Mouse (Mus musculus) heart, embryonic 15.5 days (tissue): Measurements from ENCODE around the gene Olfr1263. TPM values are rescaled to one million over a fixed set of nuclear protein-coding genes. Genes with fewer than 3 reads are reported as not detected.

Experiments
- ATAC-seq: fragments of 200-750 bp; cut with Nextera tagmentation; replicated peaks from 2 replicates; pipeline ENCODE4 v1.8.0; 2017; ENCODE audit warnings: low read depth, moderate TSS enrichment; ENCODE audit not compliant: insufficient number of reproducible peaks, insufficient read depth, low FRiP score
- H3K27ac ChIP-seq: fragments of 300-500 bp; sonication (generic); 2 replicates; pipeline ENCODE4 v1.5.1; 2015; ENCODE audit warnings: mild to moderate bottlenecking, inconsistent platforms
- H3K27me3 ChIP-seq: fragments of 300-500 bp; sonication (generic); 2 replicates; pipeline ENCODE4 v1.6.1; 2015; ENCODE audit warnings: inconsistent platforms
- H3K36me3 ChIP-seq: fragments of 300-500 bp; sonication (generic); 2 replicates; pipeline ENCODE4 v1.6.1; 2015; ENCODE audit warnings: mild to moderate bottlenecking, inconsistent platforms
- H3K4me1 ChIP-seq: fragments of 300-500 bp; sonication (generic); replicated peaks from 2 replicates; pipeline ENCODE4 v1.6.1; 2015; ENCODE audit warnings: inconsistent platforms
- H3K4me2 ChIP-seq: fragments of 300-500 bp; sonication (generic); 2 replicates; pipeline ENCODE4 v1.6.1; 2015; ENCODE audit warnings: inconsistent platforms, mild to moderate bottlenecking, moderate library complexity
- H3K4me3 ChIP-seq: fragments of 300-500 bp; sonication (generic); 2 replicates; pipeline ENCODE4 v1.5.1; 2015; ENCODE audit warnings: mild to moderate bottlenecking, inconsistent platforms
- H3K9ac ChIP-seq: fragments of 300-500 bp; sonication (generic); 2 replicates; pipeline ENCODE4 v1.6.1; 2015; ENCODE audit warnings: mild to moderate bottlenecking, inconsistent platforms
- H3K9me3 ChIP-seq: fragments of 300-500 bp; sonication (generic); replicated peaks from 2 replicates; pipeline ENCODE4 v1.6.1; 2016; ENCODE audit warnings: inconsistent platforms
- WGBS: fragments of 180-500 bp; shearing (Covaris S2); methylation state at CpG from one replicate; pipeline ENCODE4 v1.1.7; 2015; ENCODE audit warnings: mixed read lengths; 5-methylcytosine and 5-hydroxymethylcytosine counted together
- polyA plus RNA-seq: library from polyadenylated mRNA; unstranded; fragments of >200 nt; fragmentation: Nextera tagmentation; extraction: Ambion mirVana; gene quantifications from 2 replicates; pipeline ENCODE4 v1.2.1, GENCODE M21; 2015

Gene Olfr1263
- not detected in 2 replicates for polyA plus RNA-seq

- no peak within 1 kb of the TSS for H3K9ac ChIP-seq
- H3K4me3 ChIP-seq = no peak within 1 kb of the TSS
- WGBS = 72% methylated on average over 2 of the region's 2 CpGs
- H3K9me3 ChIP-seq = no peaks in the 10 kb centered on the region
- H3K4me2 ChIP-seq = no peak within 1 kb of the TSS
- no peaks in the 10 kb centered on the region for H3K4me1 ChIP-seq
- no peaks in the 10 kb centered on the region for H3K27me3 ChIP-seq
- no peaks in the 10 kb centered on the region for H3K36me3 ChIP-seq
- no peak for ATAC-seq
- H3K27ac ChIP-seq = no peak within 1 kb of the TSS
Observed at GRCm38 (mm10) chr2:90011831-90012230, at the start of gene Olfr1263. TSS of gene Olfr1263 (plus strand) at chr2:90012131.

- no peak within 1 kb of the TSS for H3K4me3 ChIP-seq
- ATAC-seq = no peak
- 61% methylated on average over 2 of the region's 2 CpGs for WGBS
- no peaks in the 10 kb centered on the region for H3K9me3 ChIP-seq
- no peaks in the 10 kb centered on the region for H3K36me3 ChIP-seq
- H3K4me1 ChIP-seq = no peaks in the 10 kb centered on the region
- H3K27me3 ChIP-seq = no peaks in the 10 kb centered on the region
- H3K27ac ChIP-seq = no peak within 1 kb of the TSS
- H3K4me2 ChIP-seq = no peak within 1 kb of the TSS
- H3K9ac ChIP-seq = no peak within 1 kb of the TSS
Observed at GRCm38 (mm10) chr2:89974184-89974583, 37.7 kb upstream of the Olfr1263 start, which contains the start of gene Olfr1260. TSS of gene Olfr1260 (plus strand) at chr2:89974340.

DNA sequence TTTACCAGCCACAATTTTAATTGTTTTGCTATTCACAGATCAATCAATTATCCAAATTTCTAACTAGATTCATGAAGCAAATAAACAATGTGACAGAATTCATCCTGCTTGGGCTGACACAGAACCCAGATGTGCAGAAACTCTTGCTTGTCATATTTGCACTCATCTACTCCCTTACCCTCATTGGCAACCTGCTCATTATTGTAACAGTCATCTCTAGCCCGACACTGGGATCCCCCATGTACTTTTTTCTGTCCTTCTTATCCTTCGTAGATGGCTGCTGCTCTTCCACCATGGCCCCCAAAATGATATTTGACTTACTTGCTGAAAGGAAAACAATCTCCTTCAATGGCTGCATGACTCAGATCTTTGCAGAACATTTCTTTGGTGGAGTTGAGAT is 34.2 kb upstream of the Olfr1263 start:
- H3K9me3 ChIP-seq = no peaks in the 10 kb centered on the region
- H3K36me3 ChIP-seq = no peaks in the 10 kb centered on the region
- no peak overlapping the region for H3K4me2 ChIP-seq
- no peaks in the 10 kb centered on the region for H3K27me3 ChIP-seq
- WGBS = 63% methylated on average over 2 of the region's 2 CpGs
- ATAC-seq = no peak
- H3K9ac ChIP-seq = no peak overlapping the region
- no peak overlapping the region for H3K4me3 ChIP-seq
- no peak overlapping the region for H3K27ac ChIP-seq
- H3K4me1 ChIP-seq = no peaks in the 10 kb centered on the region

- H3K36me3 ChIP-seq = no peaks in the 10 kb centered on the region
- no peak for ATAC-seq
- no peaks in the 10 kb centered on the region for H3K4me1 ChIP-seq
- H3K9ac ChIP-seq = no peak within 1 kb of the TSS
- no peaks in the 10 kb centered on the region for H3K27me3 ChIP-seq
- no peaks in the 10 kb centered on the region for H3K9me3 ChIP-seq
- H3K4me2 ChIP-seq = no peak within 1 kb of the TSS
- H3K4me3 ChIP-seq = no peak within 1 kb of the TSS
- H3K27ac ChIP-seq = no peak within 1 kb of the TSS
Observed at GRCm38 (mm10) chr2:89990921-89991320, 21.0 kb upstream of the Olfr1263 start, which contains the start of gene Olfr1261. TSS of gene Olfr1261 (plus strand) at chr2:89991221.

DNA sequence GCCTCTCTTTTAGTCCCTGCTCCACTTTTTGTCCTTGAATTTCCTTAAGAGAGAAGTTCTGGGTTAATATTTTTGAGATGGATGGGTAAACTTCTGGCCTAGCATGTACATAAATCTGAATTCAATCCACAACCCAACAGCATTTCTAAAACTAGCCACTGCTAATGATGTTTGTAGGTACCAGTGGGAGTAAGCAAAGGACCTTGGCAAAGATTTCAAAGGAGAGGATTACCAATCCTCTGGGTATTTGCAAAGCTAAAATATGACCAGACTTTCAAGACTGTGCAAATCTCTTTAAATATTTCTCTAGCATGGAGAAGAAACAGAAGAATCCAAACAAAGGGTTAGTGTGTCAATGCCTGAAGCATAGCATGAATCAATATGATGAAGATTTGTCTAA is 12.1 kb upstream of the Olfr1263 start, which contains the start of gene Olfr1262:
Gene Olfr1262 (plus strand): TSS at position 301 of the 400 bp plus-strand sequence.
- no peak within 1 kb of the TSS for H3K4me2 ChIP-seq
- no peaks in the 10 kb centered on the region for H3K27me3 ChIP-seq
- no peaks in the 10 kb centered on the region for H3K36me3 ChIP-seq
- no peak within 1 kb of the TSS for H3K9ac ChIP-seq
- H3K9me3 ChIP-seq = no peaks in the 10 kb centered on the region
- no peak within 1 kb of the TSS for H3K27ac ChIP-seq
- no peak within 1 kb of the TSS for H3K4me3 ChIP-seq
- no peaks in the 10 kb centered on the region for H3K4me1 ChIP-seq
- ATAC-seq = no peak

GRCm38 (mm10) chr2:90025477-90025876 is 13.5 kb downstream of the Olfr1263 start, which contains the start of gene Olfr1264:
TSS of gene Olfr1264 (minus strand) at chr2:90025577.
- H3K36me3 ChIP-seq = no peaks in the 10 kb centered on the region
- H3K27ac ChIP-seq = no peak within 1 kb of the TSS
- H3K4me3 ChIP-seq = no peak within 1 kb of the TSS
- H3K4me2 ChIP-seq = no peak within 1 kb of the TSS
- no peak for ATAC-seq
- 63% methylated on average over 2 of the region's 2 CpGs for WGBS
- H3K27me3 ChIP-seq = no peaks in the 10 kb centered on the region
- H3K4me1 ChIP-seq = no peaks in the 10 kb centered on the region
- no peaks in the 10 kb centered on the region for H3K9me3 ChIP-seq
- H3K9ac ChIP-seq = no peak within 1 kb of the TSS

DNA sequence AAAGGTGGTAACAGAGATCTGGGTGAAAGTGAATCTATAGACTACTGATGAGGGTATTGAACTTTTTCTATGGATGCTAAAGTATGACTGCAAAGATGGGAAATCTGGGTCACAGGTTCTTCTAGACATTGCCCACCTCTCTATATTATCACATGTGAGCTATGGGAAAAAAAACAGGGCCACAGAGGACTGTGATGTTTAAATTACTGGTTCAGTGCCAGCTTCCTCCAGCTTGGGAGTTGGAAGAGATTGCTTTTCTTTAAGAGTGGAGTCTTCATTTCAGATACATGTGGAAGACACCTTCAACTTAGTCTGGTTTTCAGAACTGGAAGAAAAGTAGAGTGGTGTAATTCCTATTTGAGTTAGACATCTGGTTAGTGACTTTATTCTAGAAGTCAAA is 23.1 kb downstream of the Olfr1263 start, which contains the start of gene Olfr1265:
Gene Olfr1265 (plus strand): TSS at position 301 of the 400 bp plus-strand sequence.
- Histone ChIP-seq H3K36me3 (no peaks in the 10 kb centered on the region), H3K4me1 (no peaks in the 10 kb centered on the region), H3K27me3 (no peaks in the 10 kb centered on the region), H3K9me3 (no peaks in the 10 kb centered on the region), H3K4me3 (no peak within 1 kb of the TSS), H3K4me2 (no peak within 1 kb of the TSS), H3K27ac (no peak within 1 kb of the TSS), H3K9ac (no peak within 1 kb of the TSS)
- no peak for ATAC-seq

DNA sequence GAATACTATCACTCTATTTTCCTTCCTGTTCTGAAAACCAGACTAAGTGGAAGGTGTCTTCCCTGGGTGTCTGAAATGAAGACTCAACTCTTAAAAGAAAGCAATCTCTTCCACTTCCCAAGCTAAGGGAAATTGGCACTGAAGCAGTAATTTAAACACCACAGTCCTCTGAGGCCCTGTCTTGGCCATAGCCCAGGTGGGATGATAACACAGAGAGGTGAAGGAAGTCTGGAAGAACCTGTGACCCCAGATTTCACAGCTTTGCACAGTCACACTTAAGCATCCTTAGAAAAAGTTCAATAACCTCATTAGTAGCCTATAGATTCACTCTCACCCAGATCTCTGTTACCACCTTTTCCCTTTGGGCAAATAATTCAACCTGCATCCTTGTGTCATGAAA is 51.6 kb downstream of the Olfr1263 start, which contains the start of gene Olfr140:
Gene Olfr140 (minus strand): TSS at position 101 of the 400 bp plus-strand sequence.
- no peaks in the 10 kb centered on the region for H3K4me1 ChIP-seq
- no peak within 1 kb of the TSS for H3K4me2 ChIP-seq
- H3K9me3 ChIP-seq = no peaks in the 10 kb centered on the region
- no peaks in the 10 kb centered on the region for H3K27me3 ChIP-seq
- no peak for ATAC-seq
- H3K9ac ChIP-seq = no peak within 1 kb of the TSS
- no peaks in the 10 kb centered on the region for H3K36me3 ChIP-seq
- H3K4me3 ChIP-seq = no peak within 1 kb of the TSS
- no peak within 1 kb of the TSS for H3K27ac ChIP-seq

Other genes starting within 250 kb of the Olfr1263 start
- gene Olfr1254, start 218.5 kb upstream of the Olfr1263 start, polyA plus RNA-seq = not detected in 2 replicates
- gene Olfr1255, start 200.1 kb upstream of the Olfr1263 start, polyA plus RNA-seq = not detected in 2 replicates
- gene Olfr1256, start 170.6 kb upstream of the Olfr1263 start, polyA plus RNA-seq = not detected in 2 replicates
- gene Olfr48, start 163.9 kb upstream of the Olfr1263 start, polyA plus RNA-seq = not detected in 2 replicates
- gene Olfr1257, start 133.7 kb upstream of the Olfr1263 start, polyA plus RNA-seq = not detected in 2 replicates
- gene Olfr1258, start 84.8 kb upstream of the Olfr1263 start, polyA plus RNA-seq = not detected in 2 replicates
- not detected in 2 replicates for gene Olfr1259, start 63.5 kb upstream of the Olfr1263 start, polyA plus RNA-seq
- not detected in 2 replicates for gene Olfr1260, start 37.8 kb upstream of the Olfr1263 start, polyA plus RNA-seq
- gene Olfr1261, start 20.9 kb upstream of the Olfr1263 start, polyA plus RNA-seq = not detected in 2 replicates
- not detected in 2 replicates for gene Olfr1262, start 12.0 kb upstream of the Olfr1263 start, polyA plus RNA-seq
- gene Olfr1264, start 13.4 kb downstream of the Olfr1263 start, polyA plus RNA-seq = not detected in 2 replicates
- not detected in 2 replicates for gene Olfr1265, start 23.2 kb downstream of the Olfr1263 start, polyA plus RNA-seq
- not detected in 2 replicates for gene Olfr140, start 51.5 kb downstream of the Olfr1263 start, polyA plus RNA-seq
- gene Olfr1269, start 109.3 kb downstream of the Olfr1263 start, polyA plus RNA-seq = not detected in 2 replicates
- gene Olfr32, start 130.2 kb downstream of the Olfr1263 start, polyA plus RNA-seq = not detected in 2 replicates
- not detected in 2 replicates for gene Olfr1270, start 141.0 kb downstream of the Olfr1263 start, polyA plus RNA-seq
- gene Olfr1506, start 212.4 kb downstream of the Olfr1263 start, polyA plus RNA-seq = not detected in 2 replicates
- gene Olfr142, start 245.5 kb downstream of the Olfr1263 start, polyA plus RNA-seq = not detected in 2 replicates